Mouse (Mus musculus) layer of hippocampus, postnatal 10 days (tissue): Measurements from ENCODE around the gene Mycn. TPM values are rescaled to one million over a fixed set of nuclear protein-coding genes. Genes with fewer than 3 reads are reported as not detected.

Experiments used
- DNase-seq, 2 experiments: peaks; one replicate each; pipeline ENCODE4 v3.0.0; 2021; ENCODE audit warnings: low spot score in 2 of 2
- total RNA-seq, 2 experiments: library from RNA; stranded (reverse); gene quantifications; 2 replicates each; pipeline ENCODE4 v1.2.3; 2021

Gene Mycn
- total RNA-seq, 2 experiments from 2014 or later = 29.9 to 31.2 TPM

DNA sequence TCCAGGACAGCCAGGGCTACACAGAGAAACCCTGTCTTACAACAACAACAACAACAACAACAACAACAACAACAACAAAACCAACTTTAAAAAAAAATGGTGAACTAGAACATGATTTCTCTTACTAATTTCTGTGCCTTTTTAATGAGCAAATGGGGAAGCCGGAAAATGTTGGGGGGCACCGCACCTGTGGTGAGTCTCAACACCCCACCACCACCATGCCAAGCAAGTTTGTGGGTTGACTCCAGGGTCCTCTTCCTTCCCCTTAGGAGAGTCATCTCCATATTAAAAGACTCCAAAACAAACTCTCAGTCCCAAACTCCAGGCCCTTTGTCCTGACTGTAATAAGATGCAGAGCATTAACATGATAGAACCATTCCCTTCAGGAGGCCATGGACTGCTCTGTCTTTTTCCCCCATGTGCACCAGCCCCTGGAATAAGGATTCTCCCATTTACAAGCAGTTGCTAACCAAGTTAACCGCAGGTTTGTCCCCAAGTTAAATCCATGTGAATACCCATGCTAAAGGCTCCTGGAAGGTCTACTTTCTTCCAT, 14.7 kb downstream of the Mycn start:
- no peak for DNase-seq

DNA sequence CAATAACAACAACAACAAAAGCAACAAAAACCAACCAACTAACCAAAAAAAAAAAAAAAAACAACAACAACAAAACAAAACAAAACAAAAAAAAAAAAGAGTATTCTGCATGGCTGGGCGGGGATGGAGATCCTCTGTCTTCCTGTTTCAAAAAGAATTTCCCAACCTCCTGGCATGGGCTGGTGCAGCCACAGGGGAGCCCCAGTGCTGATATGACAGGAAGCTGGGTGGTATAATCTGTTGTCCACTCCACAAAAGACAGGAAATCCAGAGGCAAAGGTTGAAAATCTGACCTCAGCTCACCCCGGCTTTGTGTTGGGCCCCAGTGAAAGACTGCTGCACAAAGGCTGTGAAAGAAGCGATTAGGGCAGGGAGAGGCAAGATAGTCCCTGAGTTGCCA, 17.3 kb downstream of the Mycn start:
- no peak for DNase-seq

DNA sequence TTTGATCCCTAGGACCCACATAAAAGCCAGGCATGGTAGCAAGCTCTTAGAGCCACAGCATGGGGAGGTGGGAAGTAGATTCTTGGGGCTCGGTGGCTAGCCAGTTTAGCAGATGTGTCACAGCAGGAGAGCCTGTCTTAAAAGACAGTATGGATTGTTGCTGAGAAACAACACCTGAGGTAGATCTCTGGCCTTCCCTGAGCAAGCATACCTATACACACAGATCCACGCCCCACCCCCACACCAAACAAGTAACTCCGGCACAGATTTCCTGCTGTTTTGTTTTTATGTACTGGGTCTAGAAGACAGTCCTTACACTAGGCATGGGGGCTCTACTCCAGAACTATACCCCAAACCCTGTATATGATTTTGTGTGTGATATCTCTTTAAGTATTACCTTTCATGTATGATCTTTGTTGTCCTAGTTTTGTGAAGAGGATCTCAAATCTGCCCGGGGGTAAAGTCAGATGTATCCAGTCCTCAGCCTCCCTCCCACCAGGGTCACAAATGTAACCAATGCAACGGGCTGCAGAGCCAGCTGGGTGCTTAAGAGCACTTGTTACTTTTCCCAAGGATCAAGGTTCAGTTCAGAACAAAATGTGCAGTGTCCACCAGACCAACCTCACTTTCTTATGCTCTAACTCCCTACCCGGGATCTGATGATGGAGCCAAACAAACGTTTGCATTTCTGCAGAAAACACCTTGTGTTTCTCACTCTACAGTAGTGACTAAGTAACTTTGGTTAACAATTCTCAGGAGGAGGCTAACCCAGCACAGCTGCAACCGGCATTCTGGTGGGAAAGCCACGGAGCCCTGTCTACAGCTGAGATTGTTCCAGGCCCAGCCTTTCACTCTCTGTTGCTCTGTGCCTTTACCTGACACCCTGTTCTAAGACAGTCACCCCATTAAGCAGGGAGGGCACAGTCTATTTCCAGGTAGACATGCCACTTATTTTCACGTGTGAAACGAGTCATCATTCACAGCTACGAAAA, 21.3 kb downstream of the Mycn start:
- no peak for DNase-seq

DNA sequence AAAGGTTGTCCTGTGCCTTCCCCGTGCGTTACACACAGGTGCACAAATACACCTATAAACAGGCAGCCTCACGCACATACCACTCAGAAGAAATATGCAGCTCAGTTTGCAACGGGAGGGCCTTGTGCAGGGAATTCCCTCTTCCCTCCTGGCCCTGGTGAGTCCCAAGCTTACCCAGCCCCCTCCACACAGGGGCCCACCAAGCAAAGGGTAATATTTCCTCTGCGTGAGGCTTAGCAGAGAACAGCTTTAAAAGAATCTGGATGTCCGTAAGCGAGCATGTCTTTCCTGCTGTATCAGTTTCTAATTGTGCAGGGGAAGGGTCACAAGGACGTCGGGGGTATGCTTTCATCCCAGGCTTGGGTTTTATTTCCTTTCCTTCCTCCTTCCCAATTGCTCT, 25.4 kb downstream of the Mycn start:
- DNase-seq = no peak

DNA sequence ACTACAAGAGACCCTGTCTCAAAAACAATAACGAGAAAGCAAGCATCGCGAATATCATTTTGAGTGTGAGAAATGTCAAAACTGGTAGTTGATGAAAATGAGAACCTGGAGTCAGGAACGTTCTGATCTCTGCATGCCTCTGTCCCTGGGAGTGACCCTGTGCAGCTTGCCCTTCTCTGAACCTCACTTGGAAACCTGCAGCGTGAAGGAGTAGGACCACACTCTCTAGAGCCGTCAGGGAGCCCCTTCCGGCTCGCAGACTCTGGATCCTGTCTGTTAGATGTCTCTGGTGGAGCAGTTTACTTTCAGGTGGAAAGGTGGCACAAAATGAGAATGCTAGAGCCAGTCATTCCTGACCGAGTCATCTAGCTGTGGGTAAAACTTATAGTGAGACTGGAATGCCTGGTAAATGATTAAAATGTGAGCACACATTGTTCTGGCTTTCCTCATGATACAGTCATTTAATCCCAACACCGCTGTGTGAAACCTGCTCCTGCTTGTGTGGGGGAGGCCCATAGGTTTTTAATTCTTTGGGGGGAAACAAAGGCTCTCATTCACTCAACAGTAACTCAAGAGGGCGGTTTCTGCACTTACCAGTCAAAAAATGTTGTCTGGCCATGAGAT, 31.2 kb downstream of the Mycn start:
- no peak for DNase-seq

DNA sequence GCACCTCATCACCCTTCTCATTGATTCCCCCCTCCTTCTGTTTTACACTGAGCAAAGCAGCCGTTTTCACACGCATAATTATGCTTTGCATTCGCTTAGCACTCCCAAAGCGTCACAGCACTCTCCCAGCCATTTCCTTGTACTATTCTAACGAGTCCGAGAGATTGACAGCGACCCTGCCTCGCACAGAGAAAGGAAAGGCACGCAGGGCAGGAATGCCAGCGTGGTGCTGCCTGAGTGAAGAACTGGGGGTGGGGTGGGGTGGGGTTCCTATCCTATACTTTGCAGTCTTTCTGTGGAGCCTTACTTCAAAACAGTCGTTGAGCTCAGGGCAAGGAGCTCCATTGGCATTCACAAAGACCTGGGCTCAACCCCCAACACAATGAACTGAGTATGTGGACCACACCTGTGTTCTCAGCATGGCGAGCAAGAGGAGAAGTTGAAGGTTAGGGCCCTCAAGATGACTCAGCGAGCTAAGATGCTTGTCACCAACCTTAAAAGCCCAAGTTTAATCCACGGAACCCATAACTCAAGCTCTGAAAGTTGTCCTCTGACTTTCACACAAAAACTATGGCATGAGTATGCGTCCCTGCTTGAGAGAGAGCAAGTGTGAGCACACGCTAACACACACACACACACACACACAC, 32.0 kb downstream of the Mycn start:
- no peak for DNase-seq

DNA sequence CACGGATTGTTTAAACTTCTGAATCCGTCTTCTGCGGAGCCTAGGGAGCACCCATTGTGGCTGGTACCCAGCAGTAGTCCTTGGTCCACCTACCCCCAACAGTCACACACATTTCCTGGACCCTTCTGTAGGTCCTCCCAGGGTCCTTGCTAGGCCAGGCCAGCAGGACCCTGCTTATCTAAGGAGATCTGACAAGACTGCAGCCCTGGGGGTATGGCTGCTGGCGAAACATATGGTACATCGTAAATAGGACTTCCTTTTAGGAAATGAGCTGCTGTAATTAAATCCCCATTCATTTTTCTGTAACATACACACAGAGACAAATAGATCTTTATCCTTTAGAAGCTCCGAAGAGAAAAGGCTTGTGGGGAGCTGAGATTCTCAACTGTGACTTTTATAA, 34.9 kb downstream of the Mycn start:
- no peak for DNase-seq

DNA sequence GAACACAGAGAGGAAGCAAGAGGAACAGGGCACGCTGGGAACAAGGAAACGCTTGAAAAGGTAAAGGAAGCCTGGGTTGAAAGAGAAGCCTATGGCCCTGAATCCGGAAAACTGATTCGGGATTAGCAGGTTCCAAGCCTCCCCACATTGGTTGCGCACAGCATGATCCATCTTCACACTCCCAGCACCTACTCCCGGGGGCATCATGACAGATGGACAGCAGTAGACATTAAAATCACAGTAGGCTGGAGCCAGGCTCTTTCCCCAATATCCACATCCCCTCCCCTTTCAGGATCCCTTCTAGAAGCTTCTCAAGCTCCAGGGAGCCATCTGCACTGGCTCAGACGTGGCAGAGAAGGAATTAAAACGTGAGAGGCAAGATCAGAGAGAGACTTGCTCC, 35.4 kb downstream of the Mycn start:
- DNase-seq = peak; percentile 18 to 19

DNA sequence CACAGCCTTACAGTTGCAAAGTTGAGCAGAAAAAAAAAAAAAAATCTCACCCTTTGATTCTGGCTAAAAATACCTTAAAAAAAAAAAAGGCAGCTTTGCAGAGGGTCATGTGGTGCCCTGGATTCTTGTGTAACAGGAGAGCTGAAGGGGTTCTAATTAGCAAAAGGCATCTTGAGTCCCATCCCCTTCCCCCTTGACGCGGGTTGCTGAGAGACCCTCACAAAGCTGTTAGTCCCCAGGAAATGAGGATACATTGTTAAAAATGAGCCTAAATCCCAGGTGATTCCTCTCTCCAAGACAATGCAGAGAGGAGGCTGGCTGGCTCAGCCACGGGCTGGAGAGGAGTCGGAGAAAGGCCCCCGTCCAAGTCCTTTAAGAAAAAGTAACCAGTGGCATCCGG, 36.6 kb downstream of the Mycn start:
- peak; percentile 12 to 17 for DNase-seq

DNA sequence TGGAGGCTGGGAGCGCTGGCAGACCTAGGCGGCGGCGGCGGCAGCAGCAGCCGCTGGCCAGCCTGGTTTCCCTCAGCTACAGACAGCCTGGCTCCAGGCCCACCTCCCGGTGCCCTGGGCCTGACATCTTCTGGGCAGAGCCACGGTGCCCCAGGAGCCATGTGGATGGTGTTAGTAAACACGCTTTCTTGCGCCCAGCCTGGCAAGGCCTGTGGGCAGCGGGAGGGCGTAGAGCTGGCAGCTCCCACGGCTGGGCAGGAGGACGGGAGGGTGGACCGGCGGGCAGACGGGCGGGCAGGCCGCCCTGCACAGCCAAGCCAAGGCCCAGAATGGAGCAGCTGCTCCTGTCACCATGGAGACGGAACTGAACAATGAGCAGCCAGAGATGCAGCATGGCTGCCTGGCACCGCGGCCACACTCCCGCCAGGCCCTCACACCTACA, 37.2 kb downstream of the Mycn start:
- DNase-seq = peak; percentile 87 to 90

DNA sequence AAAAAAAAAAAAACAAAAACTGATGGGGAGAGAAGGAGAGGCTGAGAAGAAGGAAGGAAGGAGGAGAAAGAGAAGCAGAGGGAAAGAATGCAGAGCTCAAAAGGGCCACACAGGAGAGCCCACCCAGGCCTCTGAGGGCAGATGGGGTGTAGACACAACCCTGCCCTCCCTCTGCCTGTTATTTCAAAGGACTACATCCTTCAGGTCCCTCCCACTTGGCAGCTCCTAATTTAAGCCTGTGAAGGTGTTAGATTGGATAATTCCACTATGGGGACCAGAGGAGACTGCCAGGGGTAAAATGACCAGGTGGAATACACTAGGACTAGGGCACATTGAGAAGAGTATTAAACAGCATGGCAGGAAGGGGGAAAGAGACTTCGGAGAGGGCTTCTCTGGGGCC, 37.6 kb downstream of the Mycn start:
- DNase-seq = no peak

DNA sequence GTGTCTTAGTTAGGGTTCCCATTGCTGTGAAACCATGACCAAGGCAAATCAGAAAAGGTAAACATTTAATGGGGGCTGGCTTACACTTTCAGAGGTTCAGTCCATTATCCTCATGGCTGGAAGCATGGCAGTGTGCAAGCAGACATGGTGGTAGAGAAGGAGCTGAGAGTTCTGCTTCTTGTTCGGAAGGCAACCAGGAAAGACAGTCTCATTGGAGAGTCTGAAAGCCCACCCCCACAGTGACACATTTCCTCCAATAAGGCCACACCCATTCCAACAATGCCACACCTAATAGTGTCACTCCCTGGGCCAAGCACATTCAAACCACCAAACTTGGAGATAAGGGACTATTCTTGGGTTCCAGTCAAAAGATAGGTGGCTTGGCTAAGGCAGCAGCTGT, 39.3 kb downstream of the Mycn start:
- DNase-seq = no peak

DNA sequence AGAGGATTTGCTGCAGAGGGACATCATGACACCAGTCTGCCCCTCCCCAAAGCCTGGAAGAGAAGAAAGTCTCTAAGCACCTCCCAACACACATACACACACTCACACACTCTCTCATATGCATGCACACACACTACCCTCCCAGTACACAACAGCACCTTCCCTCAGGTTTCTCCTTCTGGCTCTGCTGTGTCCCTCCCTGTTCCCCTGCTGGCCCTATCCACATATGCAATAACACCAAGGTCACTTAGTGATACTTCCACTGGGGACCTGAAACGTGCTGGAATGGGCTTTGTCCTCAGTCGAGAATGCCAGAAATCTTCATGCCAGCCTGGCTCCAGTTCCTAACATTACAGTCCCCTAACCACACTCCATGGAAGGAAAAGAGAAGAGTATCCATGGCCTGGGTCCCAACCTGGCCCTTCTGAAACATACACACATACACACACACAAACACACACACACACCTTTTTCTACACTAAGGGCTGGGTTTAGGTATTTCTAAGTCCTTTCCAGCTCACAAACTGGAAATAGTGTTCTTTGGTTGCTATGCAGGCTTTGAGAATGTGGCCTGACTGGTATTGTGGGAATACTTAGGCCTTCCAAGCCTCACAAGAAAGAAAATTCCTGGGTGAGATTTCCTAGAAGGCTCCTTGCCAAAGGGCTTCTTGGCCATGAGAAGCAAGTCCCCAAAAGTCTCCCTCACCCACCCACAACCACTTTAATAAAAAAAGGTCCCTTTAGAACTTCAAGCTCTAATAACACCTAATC, 43.2 kb downstream of the Mycn start:
- no peak for DNase-seq

DNA sequence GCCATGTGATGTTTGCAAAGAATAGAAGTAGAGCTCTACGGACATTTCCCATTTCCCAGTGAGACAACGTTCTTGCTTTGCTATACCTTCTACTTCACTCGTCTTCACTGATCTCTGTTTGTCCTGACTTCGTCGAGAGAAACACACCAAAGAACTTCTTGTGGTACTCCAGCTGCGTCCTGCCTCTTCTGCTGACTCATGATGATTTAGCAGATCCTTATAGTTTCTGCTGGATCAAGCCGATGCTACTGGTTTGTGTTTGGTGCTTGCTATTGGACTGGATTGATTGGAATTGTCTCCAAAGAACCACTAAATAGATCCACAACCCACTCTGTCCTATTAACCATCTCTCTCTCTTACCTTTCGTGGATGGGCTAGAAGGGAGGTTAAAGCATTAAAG, 47.7 kb downstream of the Mycn start:
- DNase-seq = no peak

DNA sequence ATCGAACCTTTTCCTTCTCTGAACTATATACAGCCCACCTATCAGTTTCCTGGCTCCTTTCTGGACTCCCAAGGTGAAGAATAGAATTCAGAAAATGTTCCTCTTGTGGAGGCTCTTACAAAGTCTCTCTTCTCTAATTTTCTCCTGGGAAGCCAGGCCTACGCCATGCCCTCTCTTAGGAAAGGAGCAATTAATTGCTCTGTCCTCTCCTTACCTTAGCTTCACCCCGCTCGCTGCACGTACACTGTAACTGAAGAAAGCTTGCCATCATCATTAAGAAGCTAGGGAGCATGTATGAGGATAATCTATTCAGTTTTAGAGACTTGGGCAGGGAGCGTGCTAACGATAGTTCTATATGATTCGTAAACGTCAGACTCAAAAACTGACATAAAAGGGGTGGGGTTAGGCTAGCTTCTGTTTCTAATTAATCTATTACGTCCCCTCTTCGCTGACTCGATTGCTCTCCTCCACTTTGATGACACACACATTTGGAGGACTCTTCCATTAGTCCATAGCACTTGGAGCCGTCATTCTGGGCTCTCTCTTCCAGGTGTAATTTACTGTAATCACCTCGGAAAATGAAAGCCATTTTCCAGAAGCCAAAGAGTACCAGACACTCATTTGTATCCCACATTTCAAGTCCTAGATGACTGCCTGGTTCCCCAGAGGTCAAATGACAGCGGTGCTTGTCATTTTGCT, 55.4 kb downstream of the Mycn start:
- DNase-seq = no peak
